Mouse (Mus musculus) liver, embryonic 14.5 days (tissue): ENCODE results near the gene Chd8. TPM values are rescaled to one million over a fixed set of nuclear protein-coding genes. Genes with fewer than 3 reads are reported as not detected.

Experiments used
- ATAC-seq: fragments of 200-750 bp; cut with Nextera tagmentation; 2 replicates; pipeline ENCODE4 v1.8.0; 2017; ENCODE audit warnings: moderate number of reproducible peaks, mild to moderate bottlenecking, moderate library complexity; ENCODE audit not compliant: insufficient read depth
- DNase-seq, 3 experiments: peaks; one replicate each; pipeline ENCODE4 v3.0.0-alpha.2; 2012 to 2013; ENCODE audit warnings: low read depth in 3 of 3, low spot score in 3 of 3
- H3K27ac ChIP-seq: fragments of 300-500 bp; sonication (generic); 2 replicates; pipeline ENCODE4 v1.5.1; 2014; ENCODE audit warnings: moderate library complexity, mild to moderate bottlenecking, control low read depth, inconsistent platforms
- H3K27me3 ChIP-seq: fragments of 300-500 bp; sonication (generic); 2 replicates; pipeline ENCODE4 v1.6.1; 2014; ENCODE audit warnings: mild to moderate bottlenecking, low read length, moderate library complexity; ENCODE audit not compliant: control insufficient read depth, insufficient read depth
- H3K36me3 ChIP-seq: fragments of 300-500 bp; sonication (generic); replicated peaks from 2 replicates; pipeline ENCODE4 v1.6.1; 2014; ENCODE audit warnings: low read depth; ENCODE audit not compliant: control insufficient read depth, insufficient read depth
- H3K4me1 ChIP-seq, 2 experiments: fragments of 200-500 bp in 1 of 2; fragments of 300-500 bp in 1 of 2; sonication (generic) in 1 of 2; replicated peaks; 2 replicates each; pipeline ENCODE4 v1.6.1; 2012 to 2014; ENCODE audit warnings: antibody characterized with exemption in 1 of 2, inconsistent platforms in 1 of 2, low read length in 1 of 2; ENCODE audit not compliant: control insufficient read depth in 2 of 2, insufficient read depth in 2 of 2
- H3K4me2 ChIP-seq: fragments of 300-500 bp; sonication (generic); 2 replicates; pipeline ENCODE4 v1.6.1; 2014; ENCODE audit warnings: low read depth, mild to moderate bottlenecking, control low read depth, moderate library complexity
- H3K4me3 ChIP-seq, 2 experiments: fragments of 200-500 bp in 1 of 2; fragments of 300-500 bp in 1 of 2; sonication (generic) in 1 of 2; 2 replicates each; pipeline ENCODE4 v1.5.1; 2012 to 2014; ENCODE audit warnings: low read depth in 2 of 2, low read length in 2 of 2, mild to moderate bottlenecking in 2 of 2, control low read depth in 1 of 2, inconsistent platforms in 1 of 2, moderate library complexity in 1 of 2; ENCODE audit not compliant: insufficient read depth in 1 of 2
- H3K9ac ChIP-seq: fragments of 300-500 bp; sonication (generic); replicated peaks from 2 replicates; pipeline ENCODE4 v1.6.1; 2014; ENCODE audit warnings: mild to moderate bottlenecking, control low read depth, moderate library complexity
- H3K9me3 ChIP-seq: fragments of 300-500 bp; sonication (generic); 2 replicates; pipeline ENCODE4 v1.6.1; 2016; ENCODE audit warnings: low read length, mixed read lengths; ENCODE audit not compliant: control insufficient read depth
- CTCF ChIP-seq: IDR thresholded peaks from 2 replicates; pipeline ENCODE4 v1.5.1; 2016; ENCODE audit warnings: antibody characterized with exemption, low read depth, control low read depth
- EP300 ChIP-seq: IDR thresholded peaks from 2 replicates; pipeline ENCODE4 v1.6.1; 2016; ENCODE audit warnings: antibody characterized with exemption, low read depth
- WGBS: fragments of 180-500 bp; shearing (Covaris S2); extraction: QIAGEN DNeasy Blood & Tissue Kit; methylation state at CpG from one replicate; pipeline ENCODE4 v1.1.7; 2014; ENCODE audit not compliant: insufficient replicate concordance; 5-methylcytosine and 5-hydroxymethylcytosine counted together
- polyA plus RNA-seq, 2 experiments: library from polyadenylated mRNA; depleted of rRNA in 1 of 2; stranded (reverse) in 1 of 2; unstranded in 1 of 2; fragments of >200 nt; fragmentation: Nextera tagmentation in 1 of 2; extraction: Ambion mirVana in 1 of 2; gene quantifications; 2 replicates each; pipeline versions ENCODE4 v1.2.1 to v1.2.3; 2012 to 2014

Gene Chd8
- polyA plus RNA-seq, 2 experiments = 13.1 to 14.0 TPM

- Histone ChIP-seq H3K4me1 (no peaks in the 10 kb centered on the region), H3K9ac (no peak overlapping the region), H3K4me3 (no peak overlapping the region), H3K27me3 (no peaks in the 10 kb centered on the region), H3K36me3 (peaks cover 61% of the 10 kb centered on the region), H3K27ac (no peak overlapping the region), H3K4me2 (no peak overlapping the region), H3K9me3 (no peaks in the 10 kb centered on the region)
- DNase-seq = no peak
- TF ChIP-seq EP300 (no peak), CTCF (peak; percentile 53)
- no peak for ATAC-seq
- 65% methylated on average over 6 of the region's 6 CpGs for WGBS
Measured at GRCm38 (mm10) chr14:52295558-52296264, 38.1 kb upstream of the Chd8 start.

- 66% methylated on average over 3 of the region's 3 CpGs for WGBS
- H3K36me3 ChIP-seq = peaks cover 23% of the 10 kb centered on the region
- no peak overlapping the region for H3K4me2 ChIP-seq
- no peak for TF ChIP-seq EP300
- TF ChIP-seq CTCF = no peak
- no peak overlapping the region for H3K4me3 ChIP-seq
- H3K9me3 ChIP-seq = no peaks in the 10 kb centered on the region
- H3K9ac ChIP-seq = no peak overlapping the region
- H3K4me1 ChIP-seq = peaks cover 7 to 8% of the 10 kb centered on the region in 2 experiments
- no peak for DNase-seq
- no peak for ATAC-seq
- H3K27me3 ChIP-seq = no peaks in the 10 kb centered on the region
- H3K27ac ChIP-seq = no peak overlapping the region
Measured at GRCm38 (mm10) chr14:52284191-52284590, 26.6 kb upstream of the Chd8 start.

- H3K4me2 ChIP-seq = no peak overlapping the region
- TF ChIP-seq CTCF = no peak
- no peak for TF ChIP-seq EP300
- ATAC-seq = no peak
- no peak for DNase-seq
- H3K27me3 ChIP-seq = no peaks in the 10 kb centered on the region
- peaks cover 7 to 8% of the 10 kb centered on the region in 2 experiments for H3K4me1 ChIP-seq
- H3K27ac ChIP-seq = no peak overlapping the region
- whole genome bisulfite sequencing = 89% methylated on average over 5 of the region's 5 CpGs
- peaks cover 22% of the 10 kb centered on the region for H3K36me3 ChIP-seq
- H3K9ac ChIP-seq = no peak overlapping the region
- H3K4me3 ChIP-seq = no peak overlapping the region
- no peaks in the 10 kb centered on the region for H3K9me3 ChIP-seq
Measured at GRCm38 (mm10) chr14:52283629-52284028, 26.0 kb upstream of the Chd8 start.

GRCm38 (mm10) chr14:52279747-52280120 is 22.2 kb upstream of the Chd8 start:
- Histone ChIP-seq H3K4me2 (peak overlapping the region; percentile 88), H3K4me3 (peak overlapping the region; percentile 72 to 93), H3K27me3 (no peaks in the 10 kb centered on the region), H3K36me3 (no peaks in the 10 kb centered on the region), H3K4me1 (peaks cover 10 to 12% of the 10 kb centered on the region in 2 experiments), H3K9ac (peak overlapping the region; percentile 92), H3K9me3 (no peaks in the 10 kb centered on the region), H3K27ac (peak overlapping the region; percentile 82)
- WGBS = 2% methylated on average over 21 of the region's 21 CpGs
- no peak for DNase-seq
- no peak for TF ChIP-seq EP300
- no peak for TF ChIP-seq CTCF
- ATAC-seq = peak; percentile 7; the same call in 1 of the 2 replicates

DNA sequence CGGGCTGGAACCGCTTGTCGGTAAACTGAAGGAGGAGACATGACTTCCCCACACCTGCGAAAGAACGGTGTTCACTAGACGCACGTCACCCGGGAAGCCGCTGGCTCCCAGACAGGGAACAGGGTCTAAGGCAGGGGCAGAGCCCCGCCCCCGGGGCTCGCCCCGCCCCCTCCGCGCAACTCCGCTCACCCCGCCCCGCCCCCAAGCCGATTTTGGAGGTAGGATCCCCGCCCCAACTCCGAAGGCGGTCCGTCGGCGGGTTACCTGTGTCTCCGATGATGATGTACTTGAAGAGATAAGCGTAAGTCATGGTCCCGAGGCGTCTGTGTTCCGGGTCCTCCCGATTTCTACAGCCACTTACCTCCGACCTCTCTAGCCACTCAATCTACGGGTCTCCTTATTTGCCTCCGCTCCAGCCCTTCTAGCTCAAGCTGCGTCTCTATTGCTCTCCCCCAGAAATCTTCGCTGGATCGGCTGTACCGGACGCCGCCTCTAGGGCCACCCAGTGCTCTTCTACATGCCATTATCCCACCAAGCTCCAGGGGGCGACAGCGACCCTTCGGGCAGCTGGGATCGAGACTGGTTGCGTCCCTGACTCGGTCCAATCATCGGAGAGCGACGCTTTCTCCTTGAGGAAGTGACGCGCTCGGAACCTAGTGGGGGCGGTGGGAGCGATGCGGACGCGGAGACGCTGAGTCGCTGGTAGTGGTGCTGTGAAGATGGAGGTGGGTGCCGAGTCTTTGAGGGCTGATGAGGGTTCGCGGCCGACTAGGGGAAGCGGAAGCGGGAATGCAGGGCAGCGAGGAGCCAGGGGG is 21.6 kb upstream of the Chd8 start, which contains the start of the genes Tox4 and Rab2b:
Gene Tox4 (plus strand): TSS at position 215 of the 815 bp plus-strand sequence.
Gene Rab2b (minus strand): TSS at position 614 of the 815 bp plus-strand sequence.
- H3K4me1 ChIP-seq = peaks cover 10 to 12% of the 10 kb centered on the region in 2 experiments
- peak within 1 kb of the TSS; percentile 82 for H3K27ac ChIP-seq
- no peak for TF ChIP-seq EP300
- peak; percentile 100 for TF ChIP-seq CTCF
- peak within 1 kb of the TSS; percentile 92 for H3K9ac ChIP-seq
- DNase-seq (peak; percentile 97 to 99 (median 97)), ATAC-seq (peak; percentile 94)
- no peaks in the 10 kb centered on the region for H3K27me3 ChIP-seq
- H3K4me2 ChIP-seq = peak within 1 kb of the TSS; percentile 88
- H3K9me3 ChIP-seq = no peaks in the 10 kb centered on the region
- 1% methylated on average over 62 of the region's 66 CpGs for WGBS
- H3K4me3 ChIP-seq = peak within 1 kb of the TSS; percentile 72 to 93
- no peaks in the 10 kb centered on the region for H3K36me3 ChIP-seq
